Mouse (Mus musculus): ENCODE results near the gene Rph3al.

Rph3al gene

DNA sequence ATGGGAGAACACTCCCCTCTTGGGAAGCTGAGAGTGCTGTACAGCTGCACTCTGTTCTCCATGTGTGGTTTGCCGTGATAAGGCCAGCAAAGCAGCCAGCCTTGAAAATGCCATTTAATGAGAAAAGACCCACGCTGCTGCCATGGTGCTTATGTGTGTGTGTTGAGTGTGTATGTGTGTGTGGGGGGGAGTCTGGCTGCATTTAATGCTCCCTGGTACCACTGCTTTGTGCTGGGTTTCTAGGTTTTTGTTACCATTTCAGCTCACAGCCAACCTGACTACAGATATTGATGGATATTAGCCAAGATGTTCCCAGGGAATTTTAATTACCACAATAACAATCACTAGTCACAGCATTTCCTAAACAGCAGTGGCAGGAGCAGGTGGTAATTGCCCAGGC lies 79.3 kb downstream of the Rph3al start:
- no peak for DNase-seq

GRCm38 (mm10) chr11:75857781-75858180 lies 80.4 kb downstream of the Rph3al start:
- no peak for DNase-seq

DNA sequence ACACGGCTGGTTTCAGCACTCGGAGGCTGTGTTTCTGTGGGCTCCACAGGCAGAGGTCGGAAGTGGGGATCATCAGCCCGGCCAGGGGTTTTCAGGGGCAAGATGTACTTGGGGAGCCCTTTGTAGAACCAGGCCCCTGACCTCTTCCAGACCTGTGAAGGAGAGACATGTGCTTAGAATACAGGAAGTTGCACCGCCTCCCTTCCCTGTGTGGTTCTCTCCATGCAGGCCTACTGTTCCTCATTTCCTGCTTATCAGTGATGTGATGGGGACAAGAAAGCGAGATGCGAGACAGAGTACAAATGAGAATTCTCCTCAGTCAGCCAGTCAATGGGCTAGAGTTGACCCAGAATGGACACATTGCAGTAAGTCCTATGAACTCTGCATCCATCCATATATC lies 83.9 kb downstream of the Rph3al start:
- DNase-seq, result no peak

GRCm38 (mm10) chr11:75853067-75853636 lies 85.1 kb downstream of the Rph3al start:
- DNase-seq, result no peak

GRCm38 (mm10) chr11:75852485-75852884 lies 85.7 kb downstream of the Rph3al start:
- DNase-seq, result no peak

DNA sequence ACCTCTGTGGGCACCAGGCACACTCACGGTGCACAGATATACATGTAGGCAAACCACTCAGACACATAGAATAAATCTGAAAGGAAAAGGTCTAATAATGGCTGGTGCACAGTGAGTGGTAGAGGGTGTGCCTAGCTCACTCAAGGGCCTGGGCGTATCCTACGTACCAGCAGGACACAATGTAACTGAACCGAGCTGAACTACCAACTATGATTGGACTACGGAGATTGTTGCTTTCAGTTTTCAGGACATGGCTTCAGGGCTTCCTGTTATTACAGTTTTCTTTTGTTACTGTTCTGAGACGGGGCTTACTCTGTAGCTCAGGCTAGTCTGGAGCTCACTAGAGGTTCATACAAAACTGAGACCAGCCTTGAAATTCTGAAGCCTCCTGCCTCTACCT lies 88.7 kb downstream of the Rph3al start:
- DNase-seq, result no peak

- no peak for DNase-seq
Measured at GRCm38 (mm10) chr11:75846589-75846988, 91.6 kb downstream of the Rph3al start.

DNA sequence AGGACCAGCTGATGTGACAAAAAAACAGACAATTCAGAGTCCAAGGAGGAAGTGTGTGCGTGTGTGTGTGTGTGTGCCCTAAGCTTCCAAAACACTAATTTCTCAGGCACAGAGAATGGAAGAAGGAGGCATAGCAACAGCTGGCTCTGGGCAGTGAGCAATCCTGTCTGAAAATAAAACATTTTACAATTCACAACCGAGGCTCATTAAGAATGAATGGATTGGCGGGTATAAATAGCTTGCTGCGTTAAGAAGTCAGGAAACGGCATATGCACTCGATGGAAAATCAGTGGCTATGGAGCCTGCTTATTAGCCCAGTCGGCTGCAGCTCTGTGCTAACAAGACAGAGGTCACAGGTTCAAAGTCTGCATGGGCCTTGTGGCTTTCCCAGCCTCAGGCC lies 92.6 kb downstream of the Rph3al start:
- DNase-seq, result no peak

GRCm38 (mm10) chr11:75842904-75843619 lies 95.2 kb downstream of the Rph3al start:
- DNase-seq, result no peak

DNA sequence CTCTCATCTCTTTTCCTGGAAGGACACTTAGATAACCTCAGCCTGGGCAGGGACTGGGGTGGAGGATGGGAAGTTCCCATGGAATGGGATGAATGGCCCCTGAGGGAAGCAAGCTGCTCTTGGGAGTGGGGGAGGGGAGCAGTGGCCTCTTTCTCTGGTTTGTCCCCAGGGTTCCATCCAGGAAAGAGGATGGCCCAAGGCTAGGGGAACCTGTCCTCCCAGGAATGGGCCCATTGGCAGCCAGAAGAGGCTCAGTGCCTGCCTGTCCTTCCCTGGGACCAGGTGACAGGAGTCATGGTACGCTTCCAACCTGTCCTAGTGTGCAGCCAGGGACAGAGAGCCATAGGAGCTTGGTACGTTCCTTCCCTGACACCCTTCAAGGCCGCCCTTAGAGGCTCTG lies 96.7 kb downstream of the Rph3al start:
- no peak for DNase-seq

GRCm38 (mm10) chr11:75839536-75840430 lies 98.4 kb downstream of the Rph3al start:
- no peak for DNase-seq

DNA sequence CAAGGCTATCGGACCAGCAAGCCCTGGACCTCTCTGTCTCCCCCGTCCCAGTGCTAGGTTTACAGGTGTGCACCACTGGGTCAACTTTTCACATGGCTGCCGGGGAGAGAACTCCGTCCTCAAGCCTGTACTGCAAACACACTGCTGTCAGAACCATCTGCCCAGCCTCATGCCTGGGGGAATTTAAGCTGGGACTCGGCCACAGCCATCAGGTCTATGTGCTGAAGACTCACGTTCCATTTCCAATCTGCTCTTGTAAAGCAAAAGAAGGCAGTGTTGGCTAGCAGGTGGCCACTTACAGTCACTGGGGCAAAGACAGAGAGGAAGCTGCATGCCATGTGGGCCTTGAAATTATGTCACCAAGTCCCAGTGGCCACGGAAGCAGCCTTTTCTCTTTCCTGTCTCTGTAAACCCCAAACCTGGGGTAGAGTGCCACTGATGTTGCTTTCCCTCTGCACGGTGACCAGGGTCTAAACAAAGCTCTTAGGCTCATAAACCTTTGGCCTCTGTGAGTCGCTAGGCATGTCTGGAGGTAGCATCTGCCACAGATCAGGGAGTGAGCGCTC lies 99.3 kb downstream of the Rph3al start:
- DNase-seq, result no peak

DNA sequence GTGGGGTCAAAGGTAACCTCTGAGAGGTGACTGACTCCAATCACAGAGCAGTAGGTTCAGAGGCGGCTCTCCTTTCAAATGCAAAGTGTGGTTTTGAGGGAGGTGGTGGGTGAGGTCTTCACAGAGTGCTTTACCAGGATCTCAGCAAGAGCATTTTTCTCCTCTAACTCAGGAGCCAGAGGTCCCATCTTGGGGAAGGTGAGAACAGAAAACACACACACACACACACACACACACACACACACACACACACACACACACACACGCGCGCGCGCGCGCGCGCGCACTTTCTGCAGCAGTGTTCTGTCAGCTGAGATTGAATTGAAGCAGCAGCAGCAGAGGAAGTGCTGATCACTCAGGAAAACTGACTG lies 102.0 kb downstream of the Rph3al start:
- no peak for DNase-seq

- DNase-seq, result no peak
Measured at GRCm38 (mm10) chr11:75835587-75836239, 102.5 kb downstream of the Rph3al start.

DNA sequence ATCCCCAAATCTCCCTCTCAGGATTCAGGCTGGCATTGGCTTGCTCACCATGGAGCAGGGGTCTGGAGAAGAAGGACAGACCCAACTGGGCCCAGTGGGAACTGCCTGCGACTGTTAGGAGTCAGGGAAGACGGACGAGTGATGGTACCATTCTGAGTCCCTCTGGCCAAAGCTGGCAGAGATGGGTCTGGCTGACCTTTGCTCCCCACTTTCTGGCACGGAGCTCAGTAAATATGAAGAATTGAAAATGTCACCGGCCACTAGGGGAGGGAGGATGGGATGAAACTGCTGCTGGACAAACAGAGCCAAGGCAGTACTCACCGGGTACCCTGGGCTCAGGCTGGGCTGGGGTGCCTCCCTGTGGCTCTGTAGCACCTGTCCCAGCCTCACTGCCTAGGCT lies 105.1 kb downstream of the Rph3al start:
- no peak for DNase-seq

- no peak for DNase-seq
Measured at GRCm38 (mm10) chr11:75830386-75830785, 107.8 kb downstream of the Rph3al start.

DNA sequence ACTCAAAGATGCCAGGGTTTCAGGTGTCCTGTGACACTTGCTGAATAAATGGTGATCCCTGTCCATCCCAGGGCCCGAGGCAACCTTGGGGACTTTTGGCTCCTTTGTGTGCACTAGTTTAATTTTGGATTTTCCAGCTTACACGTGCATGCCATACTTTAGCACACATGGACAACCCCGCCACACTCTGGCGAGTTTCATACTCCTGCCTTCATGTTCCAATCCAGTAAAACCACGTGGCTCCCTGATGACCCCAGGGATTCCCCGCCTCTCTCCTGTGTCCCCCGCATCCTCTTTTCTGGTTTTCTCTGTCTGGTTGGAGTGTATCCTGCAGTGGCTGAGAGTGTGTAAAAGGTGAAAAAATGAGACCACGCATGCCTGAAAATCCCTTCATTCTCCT lies 110.8 kb downstream of the Rph3al start:
- no peak for DNase-seq

- no peak for DNase-seq
Measured at GRCm38 (mm10) chr11:75823506-75823905, 114.7 kb downstream of the Rph3al start.

DNA sequence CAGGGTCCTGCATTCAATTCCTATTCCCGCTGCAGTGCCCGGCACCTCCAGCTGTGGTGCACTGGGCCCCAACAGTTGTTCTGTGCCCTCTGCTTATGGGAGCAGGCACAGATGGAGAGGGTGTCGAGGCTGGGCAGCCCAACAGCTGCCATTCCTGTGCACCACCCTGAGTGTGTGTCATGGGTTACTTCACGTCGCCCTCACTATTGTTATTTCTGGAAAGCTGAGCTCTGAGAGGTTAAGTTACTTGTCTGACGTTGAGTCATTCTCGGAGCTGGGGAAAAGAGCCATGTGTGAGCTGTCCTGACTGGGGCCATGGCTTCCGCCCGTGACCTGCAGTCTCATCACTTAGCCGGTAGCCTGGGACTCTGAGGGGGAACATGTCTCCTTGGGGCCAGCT lies 125.1 kb downstream of the Rph3al start:
- DNase-seq, result no peak

- DNase-seq, result no peak
Measured at GRCm38 (mm10) chr11:75811900-75812299, 126.3 kb downstream of the Rph3al start.

DNA sequence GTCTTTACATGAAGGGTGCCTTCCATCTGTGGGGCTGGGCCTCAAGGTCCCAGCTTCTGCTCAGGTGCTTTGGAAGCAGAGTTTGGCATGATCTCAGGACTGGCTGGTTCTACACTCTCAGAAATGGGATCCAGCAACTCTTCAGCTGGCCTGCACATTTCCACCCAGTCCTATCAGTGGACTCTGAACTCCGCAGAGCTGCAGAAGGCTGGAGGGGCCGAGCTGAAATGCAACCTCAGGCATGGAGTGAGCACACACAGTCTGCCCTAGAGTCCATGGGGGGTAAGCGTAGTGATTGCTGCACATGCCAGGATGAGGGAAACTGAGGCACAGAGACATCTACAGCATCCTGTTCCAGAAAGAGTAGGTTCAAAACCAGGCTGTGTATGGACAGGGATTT lies 127.7 kb downstream of the Rph3al start:
- DNase-seq, result no peak

DNA sequence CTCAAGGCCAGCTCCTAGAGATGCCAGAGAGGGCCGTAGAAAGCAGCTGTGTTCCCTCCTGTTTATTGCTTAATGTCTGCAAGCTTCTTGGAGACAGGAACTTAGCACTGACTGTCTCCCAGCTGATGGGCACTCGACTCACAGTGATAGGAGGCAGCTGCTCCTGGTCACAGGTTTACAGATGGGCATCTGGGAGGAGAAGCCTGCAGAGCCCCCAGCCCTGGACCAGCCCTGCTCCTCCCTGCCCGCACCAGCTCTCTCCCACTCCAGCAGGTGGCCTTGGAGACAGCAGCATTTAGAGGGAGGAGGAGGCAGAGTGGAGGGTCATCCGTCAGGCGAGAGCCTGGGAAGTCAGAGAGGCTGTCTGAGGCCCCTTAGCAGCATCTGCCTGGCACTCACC lies 130.7 kb downstream of the Rph3al start:
- DNase-seq, result no peak
